Mouse (Mus musculus): ENCODE data around the gene Gstp3.
"Not testable (repeated sequence)": the region's sequence is repeated elsewhere in the genome, so short reads cannot be mapped to it uniquely, and the experiment has no call there.

GRCm38 (mm10) chr19:4063357-4063756 lies 4.0 kb upstream of the Gstp3 start:
- not testable (repeated sequence) for TF ChIP-seq CTCF (IDR thresholded peaks at IDR 0.05; ENCODE audit: low read depth, low read length); POLR2AphosphoS5 (IDR thresholded peaks at IDR 0.05; ENCODE audit: insufficient replicate concordance, low read depth, low read length); GATA1 (IDR thresholded peaks at IDR 0.05; ENCODE audit: borderline replicate concordance, low read length)

Data from G1E (cell line).